Mouse (Mus musculus) forebrain, embryonic 12.5 days (tissue): ENCODE measurements around the gene Nalcn. TPM values are rescaled to one million over a fixed set of nuclear protein-coding genes. Genes with fewer than 3 reads are reported as not detected.
A peak's percentile ranks its signal among the peaks of the same experiment; 100 is the strongest.

Experiments used
- ATAC-seq: fragments of 200-750 bp; cut with Nextera tagmentation; 2 replicates; pipeline ENCODE4 v1.8.0; 2017; ENCODE audit warnings: moderate TSS enrichment; ENCODE audit not compliant: low FRiP score
- H3K27ac ChIP-seq: fragments of 300-500 bp; sonication (generic); 2 replicates; pipeline ENCODE4 v1.5.1; 2016; ENCODE audit warnings: mild to moderate bottlenecking
- H3K27me3 ChIP-seq: fragments of 300-500 bp; sonication (generic); 2 replicates; pipeline ENCODE4 v1.6.1; 2016; ENCODE audit warnings: mild to moderate bottlenecking
- H3K36me3 ChIP-seq: fragments of 300-500 bp; sonication (generic); replicated peaks from 2 replicates; pipeline ENCODE4 v1.6.1; 2016; ENCODE audit warnings: mild to moderate bottlenecking
- H3K4me1 ChIP-seq: fragments of 300-500 bp; sonication (generic); 2 replicates; pipeline ENCODE4 v1.6.1; 2016
- H3K4me2 ChIP-seq: fragments of 300-500 bp; sonication (generic); 2 replicates; pipeline ENCODE4 v1.6.1; 2016; ENCODE audit warnings: mild to moderate bottlenecking, moderate library complexity
- H3K4me3 ChIP-seq: fragments of 300-500 bp; sonication (generic); replicated peaks from 2 replicates; pipeline ENCODE4 v1.5.1; 2016; ENCODE audit warnings: mild to moderate bottlenecking
- H3K9ac ChIP-seq: fragments of 300-500 bp; sonication (generic); 2 replicates; pipeline ENCODE4 v1.6.1; 2016; ENCODE audit warnings: mild to moderate bottlenecking
- H3K9me3 ChIP-seq: fragments of 300-500 bp; sonication (generic); 2 replicates; pipeline ENCODE4 v1.6.1; 2016
- WGBS: fragments of 180-500 bp; shearing (Covaris S2); methylation state at CpG from one replicate; pipeline ENCODE4 v1.1.7; 2016; 5-methylcytosine and 5-hydroxymethylcytosine counted together
- polyA plus RNA-seq: library from polyadenylated mRNA; unstranded; fragments of >200 nt; fragmentation: Nextera tagmentation; extraction: Ambion mirVana; gene quantifications from 2 replicates; pipeline ENCODE4 v1.2.1, GENCODE M21; 2016

Gene Nalcn
- polyA plus RNA-seq, 1 experiment from 2014 or later, result 6.2 TPM

DNA sequence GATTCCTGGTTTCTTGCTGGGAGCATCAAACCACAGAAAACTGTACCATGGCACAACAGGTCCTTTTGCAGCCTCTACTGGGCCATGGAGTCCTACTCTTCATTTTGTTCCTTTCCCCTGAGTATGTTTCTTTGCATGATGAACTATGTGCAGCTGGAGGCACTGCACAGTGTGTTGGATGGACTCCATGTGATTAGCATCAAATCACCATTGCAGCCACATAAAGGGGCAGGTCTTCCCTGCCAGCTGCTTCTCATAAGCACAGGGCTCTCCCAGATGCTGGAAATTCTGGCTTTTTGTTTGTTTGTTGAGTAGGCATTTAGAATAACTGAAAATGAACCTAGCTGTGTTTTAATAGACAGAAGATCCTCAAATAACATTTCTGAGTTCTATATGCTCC lies 344.8 kb downstream of the Nalcn start:
- H3K27me3 ChIP-seq, result no peaks in the 10 kb centered on the region
- ATAC-seq, result no peak

DNA sequence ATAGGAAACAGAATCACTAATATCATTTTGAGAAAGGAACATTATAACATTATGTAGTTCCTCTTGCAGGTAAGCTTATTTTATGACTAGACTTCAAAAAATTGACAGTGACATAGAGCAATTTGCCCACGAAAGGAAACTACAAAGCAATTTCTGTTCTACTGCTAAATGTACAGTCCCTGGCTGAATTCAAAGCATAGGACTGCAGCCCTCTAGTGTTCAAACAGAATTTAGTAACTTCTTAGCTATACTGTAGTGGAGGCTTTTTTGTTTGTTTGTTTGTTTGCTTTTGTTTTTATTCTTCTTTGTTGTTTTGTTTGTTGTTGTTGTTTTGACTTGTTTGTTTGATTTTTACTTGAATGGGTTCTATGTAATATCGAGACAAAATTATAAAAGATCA lies 354.8 kb downstream of the Nalcn start:
- no peak for ATAC-seq
- Histone ChIP-seq H3K27ac (no peak overlapping the region), H3K4me2 (no peak overlapping the region), H3K36me3 (no peaks in the 10 kb centered on the region), H3K27me3 (no peaks in the 10 kb centered on the region), H3K9me3 (no peaks in the 10 kb centered on the region), H3K4me1 (no peaks in the 10 kb centered on the region), H3K9ac (no peak overlapping the region), H3K4me3 (no peak overlapping the region)
- WGBS, result 84% methylated on average over 2 of the region's 2 CpGs

More for the DNA sequence above, 344.8 kb downstream of the Nalcn start:
- H3K4me1 ChIP-seq, result no peaks in the 10 kb centered on the region
- no peak overlapping the region for H3K4me2 ChIP-seq
- H3K36me3 ChIP-seq, result no peaks in the 10 kb centered on the region
- H3K9ac ChIP-seq, result no peak overlapping the region
- H3K4me3 ChIP-seq, result no peak overlapping the region
- no peaks in the 10 kb centered on the region for H3K9me3 ChIP-seq
- H3K27ac ChIP-seq, result no peak overlapping the region

DNA sequence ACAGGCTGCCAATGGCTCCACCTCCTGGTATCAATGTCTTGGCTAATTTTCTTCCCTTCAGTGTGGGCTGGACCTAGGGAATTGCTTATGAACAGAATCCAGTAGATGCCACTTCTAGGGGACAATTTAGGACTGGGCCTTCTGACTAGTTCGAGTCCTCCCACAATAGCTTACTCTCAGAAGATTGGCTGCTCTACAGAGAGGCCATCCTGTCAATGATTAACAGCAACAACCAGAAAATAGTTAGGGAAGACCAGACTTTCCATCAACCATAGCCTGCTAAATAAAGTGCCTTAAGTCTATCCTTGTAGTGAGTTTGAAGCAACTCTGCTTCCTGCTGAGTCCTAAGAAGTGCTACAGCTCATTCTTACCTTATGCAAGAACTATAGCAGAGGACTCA lies 386.2 kb downstream of the Nalcn start:
- Histone ChIP-seq H3K4me1 (no peaks in the 10 kb centered on the region), H3K36me3 (no peaks in the 10 kb centered on the region), H3K4me3 (no peak overlapping the region), H3K27ac (no peak overlapping the region), H3K27me3 (no peaks in the 10 kb centered on the region), H3K4me2 (no peak overlapping the region), H3K9me3 (no peaks in the 10 kb centered on the region), H3K9ac (no peak overlapping the region)
- 85% methylated on average over 1 of the region's 1 CpGs for WGBS
- ATAC-seq, result no peak

DNA sequence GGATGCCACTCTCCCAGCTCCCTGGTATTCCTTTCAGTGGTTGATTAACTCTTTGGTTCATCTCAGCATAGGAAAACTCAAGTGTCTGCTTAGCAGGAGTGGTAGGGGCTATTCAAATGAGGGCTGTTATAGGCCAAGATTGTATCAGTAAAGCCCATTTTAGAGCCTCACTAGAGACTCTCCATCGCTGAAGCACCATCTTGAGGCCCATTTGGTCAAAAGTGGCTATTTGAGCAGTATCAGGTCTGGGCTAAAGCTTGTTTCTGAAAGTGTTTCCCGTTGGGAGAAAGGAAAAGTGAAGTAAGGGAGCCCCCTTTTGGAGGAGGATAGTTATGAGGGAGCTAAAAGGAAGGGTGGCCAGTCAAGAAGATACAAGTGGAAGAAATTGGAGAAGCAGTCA lies 387.0 kb downstream of the Nalcn start:
- no peak overlapping the region for H3K4me3 ChIP-seq
- no peaks in the 10 kb centered on the region for H3K27me3 ChIP-seq
- no peak overlapping the region for H3K9ac ChIP-seq
- H3K36me3 ChIP-seq, result no peaks in the 10 kb centered on the region
- peak; percentile 65; the same call in 1 of the 2 replicates for ATAC-seq
- H3K27ac ChIP-seq, result no peak overlapping the region
- no peaks in the 10 kb centered on the region for H3K4me1 ChIP-seq
- WGBS, result 6% methylated on average over 2 of the region's 2 CpGs
- H3K9me3 ChIP-seq, result no peaks in the 10 kb centered on the region
- H3K4me2 ChIP-seq, result no peak overlapping the region

DNA sequence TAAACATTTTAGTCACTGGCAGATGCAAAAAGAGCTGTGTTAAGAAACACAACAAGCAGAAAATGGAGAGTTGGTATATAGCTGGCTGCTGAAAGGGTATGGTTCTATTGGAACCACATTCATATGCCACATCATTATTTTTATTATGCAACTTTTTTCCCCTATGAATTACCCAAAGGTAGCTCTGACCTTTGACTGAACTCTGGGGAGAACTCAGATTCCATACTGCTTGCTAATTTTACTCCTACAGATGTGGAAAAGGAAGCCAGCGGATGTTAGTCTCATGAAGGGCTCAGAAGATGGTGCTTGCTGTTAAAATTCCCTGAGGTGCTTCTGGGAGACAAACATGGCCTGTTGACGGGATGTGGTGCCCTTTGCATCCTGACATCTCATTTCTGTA lies 389.9 kb downstream of the Nalcn start:
- Histone ChIP-seq H3K4me3 (no peak overlapping the region), H3K9me3 (no peaks in the 10 kb centered on the region), H3K9ac (no peak overlapping the region), H3K4me1 (no peaks in the 10 kb centered on the region), H3K36me3 (no peaks in the 10 kb centered on the region), H3K27me3 (no peaks in the 10 kb centered on the region), H3K27ac (no peak overlapping the region), H3K4me2 (no peak overlapping the region)
- no peak for ATAC-seq
- 79% methylated on average over 2 of the region's 2 CpGs for WGBS

DNA sequence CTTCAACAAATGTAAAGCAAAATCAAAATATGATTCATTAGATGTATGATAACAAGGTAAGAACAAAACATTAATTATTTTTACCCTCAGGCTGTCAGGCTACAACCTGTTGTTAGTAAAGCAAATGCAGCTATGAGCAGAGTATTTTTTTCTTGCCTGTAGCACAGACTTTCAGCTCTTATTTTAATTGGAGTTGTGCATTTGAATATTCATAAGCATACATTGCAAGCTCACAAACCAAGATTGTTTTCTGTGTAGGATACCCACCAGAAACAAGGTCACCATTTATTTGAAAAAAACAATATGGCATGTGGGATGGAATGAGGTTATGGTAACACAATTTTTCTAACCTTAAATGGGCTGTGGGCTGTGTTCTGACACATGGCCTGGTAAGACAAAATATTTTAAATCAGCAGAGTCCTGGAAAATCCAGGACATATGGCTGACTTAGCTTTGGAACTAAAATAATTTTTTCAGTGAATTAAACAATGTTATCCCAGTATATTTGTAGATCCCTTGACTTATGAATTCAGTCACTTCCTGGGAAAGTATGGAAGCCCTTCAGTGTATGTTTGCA lies 394.2 kb downstream of the Nalcn start:
- Histone ChIP-seq H3K4me2 (no peak overlapping the region), H3K9me3 (no peaks in the 10 kb centered on the region), H3K4me3 (no peak overlapping the region), H3K4me1 (no peaks in the 10 kb centered on the region), H3K9ac (no peak overlapping the region), H3K27ac (no peak overlapping the region), H3K36me3 (no peaks in the 10 kb centered on the region), H3K27me3 (no peaks in the 10 kb centered on the region)
- ATAC-seq, result no peak

Other genes with a start within 250 kb of the Nalcn start
- 1.6 TPM in 2 replicates for gene Itgbl1, start 32.8 kb upstream of the Nalcn start, polyA plus RNA-seq